Mouse (Mus musculus) heart, postnatal 4 days (tissue): Measurements from ENCODE around the gene Olfr533. TPM values are rescaled to one million over a fixed set of nuclear protein-coding genes. Genes with fewer than 3 reads are reported as not detected.
"Not testable (repeated sequence)": the region's sequence is repeated elsewhere in the genome, so short reads cannot be mapped to it uniquely, and the experiment has no call there.

Experiments used
- DNase-seq: peaks from one replicate; pipeline ENCODE4 v3.0.0; 2021
- total RNA-seq, 2 experiments: library from RNA; stranded (reverse); gene quantifications; 2 replicates each; pipeline ENCODE4 v1.2.3; 2021

Gene Olfr533
- total RNA-seq: not detected

DNA sequence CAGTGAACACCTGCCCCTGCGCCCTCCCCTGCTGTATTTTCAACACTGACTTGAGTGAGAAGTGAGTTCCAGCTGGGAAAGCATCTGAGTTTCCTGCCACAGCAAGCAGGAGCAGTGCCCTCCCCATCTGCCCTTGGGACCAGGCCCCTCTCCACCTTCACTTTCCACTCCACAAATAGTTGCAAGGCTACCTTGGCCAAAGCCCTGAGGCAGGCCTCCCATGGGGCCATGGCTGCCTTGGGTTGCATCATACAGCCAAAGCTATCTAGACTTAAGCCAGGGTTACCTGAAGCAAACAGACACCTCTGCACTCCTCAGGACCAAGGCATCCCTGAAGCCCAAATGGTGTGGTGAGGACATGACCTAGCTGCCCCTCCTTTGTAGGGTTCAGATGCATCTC lies at the start of gene Olfr533:
Gene Olfr533, plus strand, starts transcription at position 301 of the 400 bp plus-strand sequence.
- not testable (repeated sequence) for DNase-seq

DNA sequence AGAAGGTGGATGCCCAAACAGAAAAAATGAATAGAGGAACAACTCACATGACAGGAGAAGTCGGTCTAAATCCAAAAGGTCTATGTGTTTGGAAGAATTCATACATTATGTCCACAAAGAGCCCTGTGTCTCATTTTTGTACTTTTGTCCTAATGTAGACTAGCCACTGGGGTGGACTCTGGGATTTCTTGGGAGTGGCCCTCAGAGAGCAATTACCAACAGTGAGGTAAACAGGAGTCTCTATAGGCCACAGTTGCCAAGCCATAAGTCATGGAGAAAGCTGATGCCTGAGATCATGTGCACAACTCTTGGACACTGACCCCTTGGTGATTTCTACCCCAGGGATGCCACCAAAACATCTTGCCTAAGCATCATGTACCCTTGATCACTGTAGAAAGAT lies 41.6 kb upstream of the Olfr533 start, which contains the start of gene Olfr532:
Gene Olfr532, minus strand, starts transcription at position 101 of the 400 bp plus-strand sequence.
- no peak for DNase-seq

DNA sequence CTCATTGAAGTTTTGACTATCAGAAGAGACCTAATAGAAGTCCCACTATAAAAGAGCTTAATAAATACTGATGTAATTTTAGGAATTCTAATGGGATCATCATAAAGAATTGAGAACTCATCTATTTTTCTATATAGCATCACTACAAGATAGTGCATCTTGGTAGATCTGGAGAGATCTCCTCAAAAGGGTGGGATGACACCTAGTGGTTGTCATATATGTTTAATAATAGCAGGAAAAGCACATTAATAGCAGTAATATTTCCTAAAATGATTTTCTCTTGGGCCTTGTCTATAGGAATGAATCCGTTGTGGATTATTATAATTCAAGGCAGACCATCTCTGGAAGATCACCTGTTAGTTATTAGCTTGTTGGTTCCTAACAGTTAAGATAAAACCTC lies 20.0 kb upstream of the Olfr533 start:
- no peak for DNase-seq

DNA sequence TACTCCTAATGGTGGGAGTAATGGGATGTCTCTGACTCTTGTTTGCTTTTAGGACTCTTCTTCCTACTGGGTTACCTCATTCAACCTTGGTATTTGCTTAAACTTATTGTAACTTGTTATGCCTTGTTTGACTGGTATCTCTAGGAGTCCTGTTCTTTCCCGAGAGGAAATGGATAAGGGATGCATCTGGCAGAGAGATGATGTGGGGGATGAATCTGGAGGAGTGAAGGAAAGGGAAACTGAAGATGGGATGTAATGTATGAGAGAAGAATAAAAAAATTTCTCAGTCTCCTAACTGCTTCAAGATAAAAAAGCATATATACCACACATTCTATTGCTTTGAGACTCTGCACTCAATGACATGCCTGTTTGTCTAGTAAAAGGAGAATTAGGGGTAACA lies 14.7 kb downstream of the Olfr533 start:
- DNase-seq: no peak

DNA sequence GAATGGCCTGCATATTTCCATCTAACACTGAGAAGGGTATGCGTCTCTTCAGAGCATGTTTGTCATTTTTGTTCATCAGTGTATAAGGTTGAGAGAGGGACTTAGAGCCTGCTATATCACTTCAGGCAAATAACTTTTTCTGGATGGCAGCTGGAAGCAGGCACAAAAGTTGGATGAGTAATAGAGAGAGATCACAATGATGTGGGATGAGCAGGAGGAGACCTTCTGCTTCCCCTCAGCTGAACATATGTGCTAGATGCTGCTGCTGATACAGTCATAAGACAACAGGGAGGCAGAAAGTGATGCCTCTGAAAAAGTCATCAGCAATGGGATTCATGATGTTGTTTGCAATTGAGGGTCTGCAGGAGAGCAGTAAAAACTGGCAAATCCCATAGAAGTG lies 15.6 kb downstream of the Olfr533 start:
- no peak for DNase-seq

DNA sequence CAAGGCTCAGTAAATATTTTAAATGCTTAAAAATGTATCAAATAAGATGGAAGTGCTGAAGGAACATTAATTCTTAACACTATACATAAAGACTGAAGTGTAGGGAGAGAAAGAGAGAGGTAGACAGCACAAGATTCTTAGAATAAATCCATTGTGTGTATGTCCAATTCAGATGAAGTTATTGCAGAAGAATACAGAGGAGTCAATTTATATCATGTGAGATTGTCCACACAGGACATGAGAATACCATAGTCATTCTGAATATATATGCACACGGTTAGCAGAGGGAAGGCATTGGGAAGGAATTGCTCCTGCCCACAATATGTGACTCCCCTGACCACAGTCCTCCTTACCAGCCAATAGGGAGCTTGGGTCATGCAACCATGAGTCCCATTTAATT lies 20.7 kb downstream of the Olfr533 start, which contains the start of gene Olfr535:
Gene Olfr535, plus strand, starts transcription at position 301 of the 400 bp plus-strand sequence.
- no peak for DNase-seq

DNA sequence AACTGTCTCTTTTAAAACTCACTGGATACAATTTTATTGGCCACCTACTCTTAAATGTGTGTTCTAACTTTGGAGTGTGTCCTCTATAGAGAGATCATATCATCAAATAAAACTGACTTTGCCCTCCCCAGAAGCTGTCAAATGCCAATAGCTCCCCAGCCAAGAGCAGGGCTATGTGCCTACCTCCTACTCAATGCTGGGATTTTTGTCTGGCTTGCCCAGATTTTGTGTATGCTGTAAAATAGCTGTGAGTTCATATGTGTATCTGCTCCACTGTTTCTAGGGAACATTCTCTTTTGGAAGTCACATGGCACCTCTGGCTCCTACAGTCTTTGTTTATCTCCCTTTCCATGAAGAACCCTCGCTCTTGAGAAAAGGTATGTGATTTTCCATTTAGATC lies 25.8 kb downstream of the Olfr533 start:
- DNase-seq: no peak

DNA sequence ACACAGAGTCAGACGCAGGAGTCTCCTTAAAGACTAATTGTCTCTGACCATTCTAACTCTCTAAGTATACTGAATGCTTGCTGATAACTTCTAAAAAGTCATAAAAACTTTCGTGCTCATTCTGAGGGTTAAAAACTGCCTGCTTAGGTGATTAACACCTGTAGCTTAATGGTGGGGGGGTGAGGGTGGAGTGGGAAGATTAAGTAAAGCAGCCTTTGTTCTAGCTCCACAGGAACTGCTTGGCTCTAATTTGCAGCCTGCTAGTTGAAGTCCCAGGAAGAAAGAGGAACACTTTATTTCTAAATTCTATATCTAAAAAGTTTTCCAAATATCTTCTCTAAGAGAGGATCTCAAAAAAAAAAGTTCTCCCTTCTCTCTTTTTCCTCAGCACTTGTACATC lies 31.1 kb downstream of the Olfr533 start:
- DNase-seq: no peak

DNA sequence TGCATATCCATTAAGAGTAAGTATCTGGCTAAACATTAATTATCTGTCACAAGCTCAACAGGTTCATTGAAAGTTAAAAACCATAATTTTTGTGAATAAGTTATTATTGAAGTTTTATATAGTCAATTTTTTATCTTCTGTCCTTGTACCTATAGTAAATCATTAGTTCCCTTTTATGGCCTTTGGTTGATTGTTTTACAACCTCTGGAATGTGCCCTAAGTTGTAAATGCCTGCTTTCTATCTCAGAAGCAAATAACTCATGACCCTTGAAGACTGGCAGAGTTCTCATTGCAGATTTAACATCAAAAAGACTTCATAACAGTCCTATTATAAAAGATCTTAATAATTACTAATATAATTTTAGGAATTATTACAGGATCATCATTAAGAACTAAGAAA lies 31.5 kb downstream of the Olfr533 start:
- DNase-seq: no peak

DNA sequence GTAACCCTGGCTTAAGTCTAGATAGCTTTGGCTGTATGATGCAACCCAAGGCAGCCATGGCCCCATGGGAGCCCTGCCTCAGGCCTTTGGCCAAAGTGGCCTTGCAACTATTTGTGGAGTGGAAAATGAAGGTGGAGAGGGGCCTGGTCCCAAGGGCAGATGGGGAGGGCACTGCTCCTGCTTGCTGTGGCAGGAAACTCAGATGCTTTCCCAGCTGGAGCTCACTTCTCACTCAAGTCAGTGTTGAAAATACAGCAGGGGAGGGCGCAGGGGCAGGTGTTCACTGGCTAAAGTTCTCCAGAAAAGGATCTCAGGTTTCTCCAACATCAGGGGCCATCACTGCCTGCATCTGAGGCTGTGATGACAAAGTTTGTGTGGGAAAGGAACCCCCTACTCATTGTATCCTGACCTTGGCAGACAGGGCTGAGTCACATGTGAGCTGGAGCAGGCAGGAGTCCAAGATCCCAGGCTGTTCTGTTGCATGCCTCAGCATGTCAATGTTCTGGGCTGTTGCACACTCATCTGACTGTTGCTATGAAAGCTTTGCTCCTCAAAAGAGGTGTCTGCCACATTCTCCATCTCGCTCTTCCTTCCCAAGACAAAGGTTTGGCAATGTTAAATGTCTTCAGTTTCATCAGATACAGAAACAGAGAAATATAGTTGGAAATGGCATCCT lies 44.3 kb downstream of the Olfr533 start, which contains the start of gene Olfr536:
Gene Olfr536, minus strand, starts transcription at position 51 of the 676 bp plus-strand sequence.
- DNase-seq: not testable (repeated sequence)

Other genes with a start within 250 kb of the Olfr533 start
- under 1 TPM in 1 of 2 experiments, not detected in 1; 0.07 TPM for gene Cd163l1, start 245.1 kb upstream of the Olfr533 start, total RNA-seq
- not detected for gene 5830411N06Rik, start 216.1 kb upstream of the Olfr533 start, total RNA-seq
- gene Olfr525, start 142.5 kb upstream of the Olfr533 start, total RNA-seq: not detected
- gene Olfr527, start 129.4 kb upstream of the Olfr533 start, total RNA-seq: not detected
- gene Olfr60, start 101.7 kb upstream of the Olfr533 start, total RNA-seq: not detected
- gene Olfr530, start 87.0 kb upstream of the Olfr533 start, total RNA-seq: not detected
- gene Olfr531, start 60.5 kb upstream of the Olfr533 start, total RNA-seq: not detected
- not detected for gene Olfr532, start 41.7 kb upstream of the Olfr533 start, total RNA-seq
- not detected for gene Olfr535, start 20.8 kb downstream of the Olfr533 start, total RNA-seq
- not detected for gene Olfr536, start 44.0 kb downstream of the Olfr533 start, total RNA-seq
- not detected for gene Olfr538, start 104.5 kb downstream of the Olfr533 start, total RNA-seq
- not detected for gene Olfr46, start 137.9 kb downstream of the Olfr533 start, total RNA-seq
- gene Olfr61, start 165.6 kb downstream of the Olfr533 start, total RNA-seq: not detected
- gene Olfr53, start 183.1 kb downstream of the Olfr533 start, total RNA-seq: not detected
- gene Olfr539, start 196.6 kb downstream of the Olfr533 start, total RNA-seq: not detected
- not detected for gene Olfr45, start 218.6 kb downstream of the Olfr533 start, total RNA-seq
- not detected for gene Olfr541, start 233.9 kb downstream of the Olfr533 start, total RNA-seq